Mouse (Mus musculus): ENCODE measurements around the gene Fcho1.

- TF ChIP-seq CTCF (IDR thresholded peaks at IDR 0.05; ENCODE audit: low read depth, low read length) (no peak), TAL1 (conservative IDR thresholded peaks at IDR 0.05; ENCODE audit: low read depth, low read length) (no peak), GATA1 (IDR thresholded peaks at IDR 0.05; ENCODE audit: borderline replicate concordance, low read length) (no peak)
Measured at GRCm38 (mm10) chr8:71718252-71718651, 7.3 kb downstream of the Fcho1 start.

All from G1E (cell line).